Mouse (Mus musculus) testis, adult 2 months (tissue): ENCODE measurements around the gene Sctr.

Source experiments
- CTCF ChIP-seq: fragments of 200-500 bp; IDR thresholded peaks from 2 replicates; pipeline ENCODE4 v1.5.1; 2012; ENCODE audit warnings: low read depth, mild to moderate bottlenecking, inconsistent platforms, low read length, moderate library complexity; ENCODE audit not compliant: control insufficient read depth, insufficient read depth, insufficient replicate concordance
- POLR2A ChIP-seq: fragments of 200-500 bp; IDR thresholded peaks from 2 replicates; pipeline ENCODE4 v1.6.1; 2012; ENCODE audit warnings: low read depth, mild to moderate bottlenecking, inconsistent platforms, low read length, moderate library complexity; ENCODE audit not compliant: control insufficient read depth

GRCm38 (mm10) chr1:120062231-120062630 lies 55.5 kb downstream of the Sctr start:
- TF ChIP-seq POLR2A: no peak
- TF ChIP-seq CTCF: no peak
